Mouse (Mus musculus): ENCODE results near the gene Lsm7. TPM values are rescaled to one million over a fixed set of nuclear protein-coding genes. Genes with fewer than 3 reads are reported as not detected.
A peak's percentile ranks its signal among the peaks of the same experiment; 100 is the strongest.
"Not testable (repeated sequence)": the region's sequence is repeated elsewhere in the genome, so short reads cannot be mapped to it uniquely, and the experiment has no call there.

The Lsm7 gene
- total RNA-seq, 4 experiments from 2014 or later: 6.2 to 19.0 (median 14.5) TPM

DNA sequence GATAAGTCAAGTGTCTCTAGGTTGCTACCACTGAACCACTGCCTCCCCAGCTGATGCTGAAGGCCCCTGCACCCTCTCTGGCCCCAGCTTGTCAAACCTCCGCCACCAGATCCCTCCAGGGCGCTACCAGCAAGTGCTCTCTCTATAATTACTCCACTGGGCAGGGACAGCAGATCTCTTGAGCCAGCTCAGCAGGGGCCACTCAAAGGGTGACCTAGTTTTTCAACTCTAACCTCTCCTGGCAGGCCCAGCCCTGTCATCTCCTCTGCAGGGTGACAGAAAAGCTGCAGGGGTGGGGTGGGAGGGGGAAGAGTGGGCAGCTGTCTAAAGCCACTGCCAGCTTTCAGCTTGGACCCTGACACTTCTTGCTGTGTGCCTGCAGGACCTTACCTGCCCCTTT is 17.2 kb downstream of the Lsm7 start:
- peak; percentile 61 to 77 for DNase-seq (ENCODE audit: low spot score in 2 of 2)

- peak in 1 of 2 experiments; percentile 48 for DNase-seq (ENCODE audit: low spot score in 2 of 2)
Measured at GRCm38 (mm10) chr10:80836949-80837379, 18.0 kb downstream of the Lsm7 start.

- DNase-seq (ENCODE audit: low spot score in 2 of 2): no peak
Measured at GRCm38 (mm10) chr10:80835617-80836016, 19.4 kb downstream of the Lsm7 start.

- DNase-seq (ENCODE audit: low spot score in 2 of 2): no peak
Measured at GRCm38 (mm10) chr10:80832818-80833217, 22.2 kb downstream of the Lsm7 start.

- peak in 1 of 2 experiments; percentile 40 for DNase-seq (ENCODE audit: low spot score in 2 of 2)
Measured at GRCm38 (mm10) chr10:80831136-80831535, 23.9 kb downstream of the Lsm7 start.

- no peak for DNase-seq (ENCODE audit: low spot score in 2 of 2)
Measured at GRCm38 (mm10) chr10:80829359-80830278, 25.4 kb downstream of the Lsm7 start.

- DNase-seq (ENCODE audit: low spot score in 2 of 2): not testable (repeated sequence)
Measured at GRCm38 (mm10) chr10:80828587-80828986, 26.4 kb downstream of the Lsm7 start.

DNA sequence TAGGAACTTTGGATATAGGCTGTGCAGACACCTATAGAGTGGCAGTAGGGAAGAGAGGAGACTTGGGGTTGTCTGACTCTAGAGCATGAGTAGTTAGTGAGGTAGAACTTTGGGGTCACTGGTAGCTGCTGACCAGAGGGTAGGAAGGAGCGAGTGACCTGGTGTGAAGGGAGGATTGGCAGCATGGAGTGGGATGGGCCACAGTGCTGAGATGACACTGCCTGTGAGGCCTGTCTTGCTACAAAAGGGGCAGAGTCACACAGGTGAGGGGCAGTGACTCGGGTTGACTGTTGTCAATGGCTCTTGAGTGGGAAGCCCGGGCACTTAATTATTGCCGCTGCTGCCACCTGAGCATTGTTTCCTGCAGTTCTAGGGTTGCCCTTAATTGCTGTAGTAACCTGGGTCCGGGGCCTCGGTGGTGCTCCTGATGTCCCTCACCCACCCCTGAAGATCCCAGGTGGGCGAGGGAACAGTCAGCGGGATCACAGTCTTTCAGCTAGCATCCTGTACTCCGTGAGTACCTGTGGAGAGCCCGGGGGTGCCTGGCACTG is 27.1 kb downstream of the Lsm7 start:
- DNase-seq (ENCODE audit: low spot score in 2 of 2): no peak

DNA sequence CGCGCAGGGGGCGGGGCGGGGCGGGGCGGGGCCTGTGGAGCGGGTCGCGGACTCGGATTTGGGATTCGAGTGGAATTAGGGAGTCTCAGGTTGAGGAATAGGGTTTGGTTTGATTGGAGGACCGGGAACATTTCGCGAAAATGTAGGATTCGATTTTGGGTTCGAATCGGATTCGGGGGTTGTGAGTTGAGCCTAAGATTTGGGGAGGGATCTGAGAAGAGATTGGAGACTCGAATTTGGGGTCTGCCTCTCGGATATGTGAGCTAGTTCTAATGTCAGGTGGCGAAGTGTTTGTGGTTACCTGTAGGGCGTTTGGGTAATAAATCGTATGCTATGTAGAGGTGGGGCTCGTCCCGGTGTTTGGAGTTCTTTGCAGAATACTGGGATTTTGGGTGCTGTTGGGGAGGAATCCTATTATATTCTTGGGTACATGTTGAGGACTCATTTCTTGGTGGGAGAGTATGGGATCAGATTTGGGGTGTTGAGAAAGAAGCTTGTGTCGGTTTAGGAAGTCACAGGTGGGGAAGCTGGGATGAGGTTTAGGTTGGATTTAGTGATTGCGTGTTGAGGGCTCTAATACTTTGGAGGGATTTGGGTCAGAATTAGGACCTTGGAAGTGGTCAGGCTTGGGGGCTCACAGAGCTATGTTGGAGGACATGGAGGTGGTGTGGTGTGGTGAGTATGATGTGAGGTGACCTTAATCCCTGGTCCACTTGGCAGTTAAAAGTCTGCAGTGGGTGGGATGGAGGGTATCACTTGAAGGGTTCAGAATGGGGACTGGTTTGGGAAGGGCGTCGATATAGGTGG is 27.7 kb downstream of the Lsm7 start:
- DNase-seq (ENCODE audit: low spot score in 2 of 2): no peak

DNA sequence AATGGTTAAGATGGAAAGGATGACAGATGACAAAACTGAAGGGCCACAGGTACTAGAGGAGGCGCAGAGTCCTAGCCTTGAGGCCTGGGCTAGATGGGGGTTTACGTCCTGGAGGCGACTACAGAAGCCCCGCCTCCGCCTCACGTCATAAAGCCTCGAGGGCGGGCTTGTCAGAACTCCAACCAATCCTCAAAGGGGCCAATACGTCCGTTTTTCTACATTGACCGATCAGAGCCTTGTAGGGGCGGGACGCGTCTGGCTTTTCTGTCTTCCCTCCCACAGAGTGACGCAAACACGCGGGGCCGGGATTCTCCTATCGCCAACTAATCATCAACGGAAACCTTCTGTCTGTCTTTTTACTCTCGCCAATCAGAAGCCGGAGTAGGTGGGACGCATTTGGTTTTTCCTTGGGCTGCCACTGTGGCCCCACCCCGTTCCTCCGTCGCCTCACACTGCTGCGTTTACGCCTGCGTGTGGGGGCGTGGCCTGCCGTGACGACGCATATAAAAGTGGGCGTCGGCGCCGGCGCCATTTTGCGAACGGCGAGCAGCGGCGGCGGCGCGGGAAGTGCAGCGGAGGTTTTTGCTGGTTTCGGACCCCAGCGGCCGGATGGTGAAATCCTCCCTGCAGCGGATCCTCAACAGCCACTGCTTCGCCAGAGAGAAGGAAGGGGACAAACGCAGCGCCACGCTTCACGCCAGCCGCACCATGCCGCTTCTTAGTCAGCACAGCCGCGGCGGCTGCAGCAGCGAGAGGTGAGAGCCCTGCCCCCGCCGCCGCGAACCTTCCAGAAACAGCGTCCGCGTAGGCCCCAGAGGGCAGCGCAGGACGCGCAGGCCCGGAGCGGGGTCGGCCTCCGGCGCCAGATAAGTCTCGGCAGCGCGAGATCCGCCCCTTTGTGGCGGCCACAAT is 28.6 kb downstream of the Lsm7 start, which contains the start of gene Oaz1:
Gene Oaz1, plus strand, starts transcription at position 506 of the 912 bp plus-strand sequence.
- DNase-seq (ENCODE audit: low spot score in 2 of 2): peak; percentile 99 to 100

DNA sequence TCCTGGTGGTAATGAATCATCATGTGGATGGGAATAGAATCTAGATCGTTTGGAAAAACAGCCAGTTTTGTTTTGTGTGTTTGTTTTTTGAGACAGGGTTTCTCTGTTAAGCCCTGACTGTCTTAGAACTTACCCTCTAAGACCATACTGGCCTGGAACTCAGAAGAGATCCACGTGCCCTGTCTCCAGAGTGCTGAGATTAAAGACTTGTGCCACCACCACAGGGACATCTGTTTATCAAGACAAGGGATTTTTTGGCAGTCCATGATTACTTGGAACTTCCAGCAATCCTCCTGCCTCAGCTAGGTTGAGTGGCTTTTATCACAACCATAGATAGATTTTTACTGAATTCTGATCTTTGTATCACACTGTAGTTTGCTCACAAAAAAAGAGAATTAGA is 30.2 kb downstream of the Lsm7 start:
- DNase-seq (ENCODE audit: low spot score in 2 of 2): no peak

- no peak for DNase-seq (ENCODE audit: low spot score in 2 of 2)
Measured at GRCm38 (mm10) chr10:80823847-80824643, 31.0 kb downstream of the Lsm7 start.

DNA sequence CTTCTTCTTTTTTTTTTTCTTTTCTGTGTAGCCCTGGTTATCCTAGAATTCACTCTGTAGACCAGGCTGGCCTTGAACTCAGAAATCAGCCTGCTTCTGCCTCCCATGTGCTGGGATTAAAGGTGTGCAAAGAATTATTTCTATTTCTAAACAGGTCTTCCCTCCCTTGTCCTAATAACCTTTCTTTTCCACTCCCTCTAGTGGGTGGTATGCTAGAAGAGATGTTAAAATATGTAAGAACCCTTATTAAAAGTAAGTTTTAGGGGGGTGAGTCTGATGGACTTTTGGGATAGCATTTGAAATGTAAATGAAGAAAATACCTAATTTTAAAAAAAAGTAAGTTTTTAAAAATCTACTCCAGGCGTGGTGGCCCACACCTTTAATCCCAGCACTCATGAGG is 31.7 kb downstream of the Lsm7 start:
- DNase-seq (ENCODE audit: low spot score in 2 of 2): no peak

DNA sequence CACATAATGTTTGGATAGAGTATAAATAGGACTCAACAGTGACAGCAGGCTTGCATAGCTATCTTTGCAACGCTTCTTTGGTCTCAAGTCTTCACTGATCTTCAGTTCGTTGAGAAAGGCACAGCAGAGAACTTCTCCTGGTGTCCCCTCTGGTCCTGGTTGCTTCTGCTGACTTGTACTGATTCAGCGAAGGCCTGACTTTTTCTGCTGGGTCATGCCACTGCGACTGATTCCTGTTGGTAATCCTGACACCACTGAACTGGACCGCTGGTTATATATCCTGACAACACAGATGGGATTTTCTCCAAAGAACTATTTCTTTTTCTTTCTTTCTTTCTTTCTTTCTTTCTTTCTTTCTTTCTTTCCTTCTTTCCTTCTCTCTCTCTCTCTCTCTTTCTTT is 32.5 kb downstream of the Lsm7 start:
- DNase-seq (ENCODE audit: low spot score in 2 of 2): no peak

DNA sequence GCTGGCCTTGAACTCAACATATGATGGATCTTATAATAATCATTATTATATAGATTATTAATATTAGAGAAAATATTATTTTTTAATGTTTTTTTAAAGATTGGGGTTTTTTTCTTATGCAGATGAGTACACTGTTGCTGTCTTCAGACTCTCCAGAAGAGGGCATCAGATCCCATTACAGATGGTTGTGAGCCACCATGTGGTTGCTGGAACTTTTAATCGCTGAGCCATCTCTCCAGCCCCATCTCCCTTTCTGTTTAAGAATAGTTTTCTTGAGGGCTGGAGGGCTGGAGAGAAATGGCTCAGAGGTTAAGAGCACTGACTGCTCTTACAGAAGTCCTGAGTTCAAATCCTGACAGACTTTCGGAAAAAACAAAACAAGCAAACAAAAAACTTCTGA is 33.0 kb downstream of the Lsm7 start:
- no peak for DNase-seq (ENCODE audit: low spot score in 2 of 2)

- DNase-seq (ENCODE audit: low spot score in 2 of 2): no peak
Measured at GRCm38 (mm10) chr10:80819406-80819805, 35.6 kb downstream of the Lsm7 start.

GRCm38 (mm10) chr10:80818599-80819281 is 36.3 kb downstream of the Lsm7 start:
- no peak for DNase-seq (ENCODE audit: low spot score in 2 of 2)

GRCm38 (mm10) chr10:80817955-80818354 is 37.1 kb downstream of the Lsm7 start:
- not testable (repeated sequence) for DNase-seq (ENCODE audit: low spot score in 2 of 2)

GRCm38 (mm10) chr10:80817164-80817563 is 37.8 kb downstream of the Lsm7 start:
- DNase-seq (ENCODE audit: low spot score in 2 of 2): no peak

Data from gastrocnemius, adult 8-10 months (tissue).